Mouse (Mus musculus) hematopoietic stem cell, adult 5-6 weeks (primary cell): ENCODE measurements at regions not wholly inside any gene's neighbourhood (a gene's known extent, or its start where the extent isn't known, plus 50 kb on each side); places are given as distances from the start of the nearest gene placed in this dataset.

Experiments
- ATAC-seq, 2 experiments: fragments of 125-278 bp in 1 of 2; replicated peaks in 1 of 2; 2 replicates each; pipeline ENCODE4 v1.8.0; 2016 to 2017; ENCODE audit warnings: inconsistent platforms in 2 of 2, mild to moderate bottlenecking in 2 of 2, moderate number of reproducible peaks in 2 of 2, low read depth in 1 of 2, moderate TSS enrichment in 1 of 2; ENCODE audit not compliant: low FRiP score in 2 of 2, poor library complexity in 2 of 2, severe bottlenecking in 2 of 2, insufficient read depth in 1 of 2, low TSS enrichment in 1 of 2

GRCm38 (mm10) chr17:54821059-54821458 lies 522.2 kb upstream of the Slc5a7 start:
- no peak for ATAC-seq

- no peak for ATAC-seq
These were observed 554.8 kb upstream of the Slc5a7 start for GRCm38 (mm10) chr17:54853631-54854030.

GRCm38 (mm10) chr17:54896198-54896597 lies 549.0 kb upstream of the St6gal2 start:
- no peak for ATAC-seq

- ATAC-seq, result no peak
These were observed 515.9 kb upstream of the St6gal2 start for GRCm38 (mm10) chr17:54929181-54929715.

GRCm38 (mm10) chr17:54943380-54944047 lies 501.7 kb upstream of the St6gal2 start:
- no peak for ATAC-seq

GRCm38 (mm10) chr17:54944288-54944931 lies 500.8 kb upstream of the St6gal2 start:
- ATAC-seq, result peak; percentile 27 to 56; a peak in 2 of 4 replicates
